Mouse (Mus musculus) kidney, postnatal 0 days (tissue): ENCODE data around the gene Golga2. TPM values are rescaled to one million over a fixed set of nuclear protein-coding genes. Genes with fewer than 3 reads are reported as not detected.
A peak's percentile ranks its signal among the peaks of the same experiment; 100 is the strongest.

Experiments used
- ATAC-seq: fragments of 200-750 bp; cut with Nextera tagmentation; replicated peaks from 2 replicates; pipeline ENCODE4 v1.8.0; 2017; ENCODE audit warnings: low read depth, moderate number of reproducible peaks, moderate TSS enrichment, moderate library complexity; ENCODE audit not compliant: low FRiP score
- DNase-seq: peaks from one replicate; pipeline ENCODE4 v3.0.0-alpha.2; 2016; ENCODE audit warnings: low spot score
- H3K27ac ChIP-seq: fragments of 300-500 bp; sonication (generic); 2 replicates; pipeline ENCODE4 v1.5.1; 2014; ENCODE audit warnings: mild to moderate bottlenecking
- H3K27me3 ChIP-seq: fragments of 300-500 bp; sonication (generic); 2 replicates; pipeline ENCODE4 v1.6.1; 2014; ENCODE audit warnings: low read length, mixed read lengths; ENCODE audit not compliant: insufficient read depth
- H3K36me3 ChIP-seq: fragments of 300-500 bp; sonication (generic); 2 replicates; pipeline ENCODE4 v1.6.1; 2014; ENCODE audit warnings: low read length, mixed read lengths; ENCODE audit not compliant: insufficient read depth
- H3K4me1 ChIP-seq: fragments of 300-500 bp; sonication (generic); replicated peaks from 2 replicates; pipeline ENCODE4 v1.6.1; 2014; ENCODE audit warnings: antibody characterized with exemption, low read length, mixed read lengths; ENCODE audit not compliant: insufficient read depth
- H3K4me2 ChIP-seq: fragments of 300-500 bp; sonication (generic); 2 replicates; pipeline ENCODE4 v1.6.1; 2014; ENCODE audit warnings: mild to moderate bottlenecking, low read length, moderate library complexity, mixed read lengths
- H3K4me3 ChIP-seq: fragments of 300-500 bp; sonication (generic); replicated peaks from 2 replicates; pipeline ENCODE4 v1.5.1; 2014; ENCODE audit warnings: low read depth, low read length
- H3K9ac ChIP-seq: fragments of 300-500 bp; sonication (generic); 2 replicates; pipeline ENCODE4 v1.6.1; 2014; ENCODE audit warnings: low read depth, low read length
- H3K9me3 ChIP-seq: fragments of 300-500 bp; sonication (generic); replicated peaks from 2 replicates; pipeline ENCODE4 v1.6.1; 2016; ENCODE audit warnings: low read length, inconsistent platforms, mixed read lengths
- CTCF ChIP-seq: IDR thresholded peaks from 2 replicates; pipeline ENCODE4 v1.5.1; 2016; ENCODE audit warnings: antibody characterized with exemption, low read depth, mild to moderate bottlenecking, moderate library complexity
- WGBS: fragments of 180-500 bp; shearing (Covaris S2); extraction: QIAGEN DNeasy Blood & Tissue Kit; methylation state at CpG from one replicate; pipeline ENCODE4 v1.1.7; 2014; 5-methylcytosine and 5-hydroxymethylcytosine counted together
- polyA plus RNA-seq: library from polyadenylated mRNA; unstranded; fragments of >200 nt; fragmentation: Nextera tagmentation; extraction: Ambion mirVana; gene quantifications from 2 replicates; pipeline ENCODE4 v1.2.1, GENCODE M21; 2015

Gene Golga2
- polyA plus RNA-seq, 1 experiment from 2014 or later: 17.2 TPM

DNA sequence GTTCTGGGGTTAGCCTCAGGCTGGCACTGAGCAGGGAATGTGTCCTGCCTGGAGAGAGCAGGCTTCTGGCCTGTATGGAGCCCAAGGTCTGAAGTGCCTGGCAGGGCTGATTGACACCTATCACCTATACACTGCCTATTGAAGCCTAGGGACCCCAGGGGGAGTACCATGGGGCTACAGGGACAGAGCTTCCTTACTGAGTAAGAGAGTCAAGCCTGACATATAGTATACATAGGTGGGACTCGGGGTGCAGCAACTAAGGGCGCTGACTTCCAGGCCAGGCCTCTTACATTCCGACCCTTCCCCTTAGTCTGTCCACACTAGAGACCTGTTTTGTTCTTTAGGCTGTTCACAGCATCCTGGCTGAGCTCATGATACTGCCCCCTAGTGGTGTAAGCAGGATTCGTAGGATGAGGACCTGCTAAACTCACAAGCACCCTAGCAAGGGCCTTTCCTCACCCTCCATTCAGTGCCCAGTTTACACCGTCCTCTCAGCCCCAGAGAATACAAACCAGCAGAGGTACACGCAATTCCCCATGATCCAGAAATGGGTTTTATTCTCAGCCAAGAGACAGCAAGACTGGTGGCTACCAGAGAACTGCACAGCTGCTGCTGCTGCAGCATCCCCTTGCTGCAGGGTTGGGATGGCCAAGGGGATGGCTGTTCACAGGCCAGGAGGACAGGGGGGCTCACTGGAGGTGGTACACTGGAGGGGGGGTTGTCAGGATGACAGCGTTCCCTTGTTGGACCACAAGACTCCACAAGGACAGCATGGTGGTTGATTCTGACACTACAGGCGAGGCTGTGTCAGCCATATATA lies 21.0 kb downstream of the Golga2 start:
- 62% methylated on average over 8 of the region's 8 CpGs for WGBS
- ATAC-seq (no peak), DNase-seq (peak; percentile 57)

DNA sequence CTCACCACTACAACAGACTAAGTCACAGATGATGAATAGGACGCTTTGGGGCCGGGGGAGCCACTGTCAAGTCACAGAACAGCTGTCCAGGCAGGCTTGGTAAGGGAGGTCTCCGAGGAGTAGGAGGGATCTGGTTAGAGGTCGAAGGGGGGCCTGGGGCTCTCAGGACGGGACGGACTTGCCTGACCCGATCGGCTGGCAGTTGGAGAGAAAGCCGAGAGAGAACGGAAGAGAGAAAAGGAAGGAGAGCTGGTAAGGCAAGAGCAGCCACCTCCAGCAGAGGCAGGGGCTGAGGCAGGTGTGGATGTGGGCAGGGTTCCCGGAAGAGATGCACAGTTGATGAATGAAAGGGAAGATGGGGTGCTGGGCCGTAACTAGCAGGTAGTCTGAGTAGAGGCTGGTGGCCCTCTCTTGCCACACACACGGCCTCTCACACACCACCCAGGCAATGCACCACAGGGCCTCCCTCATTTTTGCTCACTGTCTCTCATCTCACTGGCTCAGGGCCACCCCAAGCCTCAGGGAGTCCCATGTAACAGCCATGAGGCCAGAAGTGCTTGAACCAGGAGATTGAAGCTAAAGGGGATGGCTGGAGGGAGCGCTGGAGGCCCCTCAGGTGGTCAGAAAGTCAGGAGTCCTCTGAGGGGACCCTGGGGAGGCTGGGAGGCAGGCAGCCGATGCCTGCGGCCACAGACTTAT lies 21.8 kb downstream of the Golga2 start:
- 85% methylated on average over 16 of the region's 16 CpGs for WGBS
- no peaks in the 10 kb centered on the region for H3K27me3 ChIP-seq
- no peak for ATAC-seq

More for the DNA sequence above, 21.0 kb downstream of the Golga2 start:
- H3K4me2 ChIP-seq: no peak overlapping the region
- H3K4me1 ChIP-seq: peaks cover 12% of the 10 kb centered on the region
- no peak overlapping the region for H3K4me3 ChIP-seq
- no peak overlapping the region for H3K27ac ChIP-seq
- H3K27me3 ChIP-seq: no peaks in the 10 kb centered on the region
- H3K9ac ChIP-seq: no peak overlapping the region
- H3K9me3 ChIP-seq: no peaks in the 10 kb centered on the region
- H3K36me3 ChIP-seq: peaks cover 40% of the 10 kb centered on the region
- peak; percentile 81 for TF ChIP-seq CTCF

GRCm38 (mm10) chr2:32310096-32310845 lies 23.1 kb downstream of the Golga2 start:
- WGBS: 85% methylated on average over 18 of the region's 18 CpGs
- Histone ChIP-seq H3K9me3 (no peaks in the 10 kb centered on the region), H3K4me2 (no peak overlapping the region), H3K27ac (no peak overlapping the region), H3K27me3 (no peaks in the 10 kb centered on the region), H3K36me3 (peaks cover 21% of the 10 kb centered on the region), H3K9ac (no peak overlapping the region), H3K4me3 (no peak overlapping the region), H3K4me1 (peaks cover 12% of the 10 kb centered on the region)
- no peak for DNase-seq
- TF ChIP-seq CTCF: no peak
- ATAC-seq: no peak

More for the DNA sequence above, 21.8 kb downstream of the Golga2 start:
- Histone ChIP-seq H3K9ac (0 out of 2 replicates have a peak overlapping the region, but pooled peaks have one; percentile 3), H3K27ac (no peak overlapping the region), H3K4me1 (peaks cover 12% of the 10 kb centered on the region), H3K4me2 (no peak overlapping the region), H3K4me3 (no peak overlapping the region), H3K36me3 (peaks cover 31% of the 10 kb centered on the region), H3K9me3 (no peaks in the 10 kb centered on the region)
- DNase-seq: no peak
- no peak for TF ChIP-seq CTCF

DNA sequence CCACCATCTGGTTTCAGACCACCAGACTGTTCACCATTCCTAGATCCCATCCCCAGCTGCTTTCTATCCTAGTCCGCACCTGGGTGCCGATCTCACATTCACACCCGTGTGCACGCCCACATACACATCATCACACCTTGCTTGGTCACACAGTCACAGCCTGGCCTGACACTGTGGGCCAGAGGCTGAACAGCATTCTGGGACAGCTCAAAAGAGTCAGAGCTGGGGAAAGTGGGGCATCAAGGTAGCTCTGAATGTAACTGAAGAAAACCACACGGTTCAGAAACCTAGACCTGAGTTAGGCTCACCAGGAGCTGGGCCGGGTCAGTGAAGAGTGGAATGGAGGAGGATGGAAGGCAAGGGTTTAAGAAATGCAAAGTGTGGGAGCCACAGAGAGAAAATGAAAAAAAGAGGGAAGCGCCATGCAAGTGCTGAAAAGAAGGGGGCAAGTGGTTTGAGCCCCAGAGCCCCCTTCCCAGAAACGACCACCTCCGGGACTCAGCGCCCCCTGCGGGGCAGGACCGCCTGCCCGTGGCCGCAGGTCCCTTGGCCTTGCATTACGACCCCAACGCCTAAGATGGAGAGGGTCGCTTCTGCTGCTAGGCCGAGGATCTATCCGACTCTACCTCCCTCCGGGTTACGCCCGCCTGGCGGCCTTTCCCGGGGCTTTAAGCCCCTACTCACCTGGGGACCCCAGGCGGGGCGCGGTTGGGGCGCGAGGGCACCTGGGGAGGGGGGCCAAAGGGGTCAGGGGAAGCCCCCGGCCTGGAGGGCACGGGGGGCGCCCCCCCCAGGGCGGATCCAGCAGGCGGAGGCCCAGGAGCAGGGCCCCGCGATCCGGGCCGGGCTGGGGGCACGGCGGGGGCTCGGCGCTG lies 24.5 kb downstream of the Golga2 start:
- peak; percentile 7 for ATAC-seq
- H3K27ac ChIP-seq: no peak overlapping the region

GRCm38 (mm10) chr2:32312318-32312964 lies 25.3 kb downstream of the Golga2 start:
- DNase-seq (peak; percentile 94), ATAC-seq (peak; percentile 85)
- no peaks in the 10 kb centered on the region for H3K9me3 ChIP-seq
- no peak for TF ChIP-seq CTCF
- no peaks in the 10 kb centered on the region for H3K27me3 ChIP-seq
- H3K9ac ChIP-seq: peak overlapping the region; percentile 78
- H3K4me3 ChIP-seq: peak overlapping the region; percentile 71
- H3K4me1 ChIP-seq: peaks cover 23% of the 10 kb centered on the region
- H3K4me2 ChIP-seq: peak overlapping the region; percentile 100
- 3% methylated on average over 51 of the region's 56 CpGs for WGBS
- no peak overlapping the region for H3K27ac ChIP-seq
- peaks cover 3% of the 10 kb centered on the region; the same call in 1 of the 2 replicates for H3K36me3 ChIP-seq

More for the DNA sequence above, 24.5 kb downstream of the Golga2 start:
- Histone ChIP-seq H3K4me2 (peak overlapping the region; percentile 100), H3K4me3 (peak overlapping the region; percentile 71), H3K9me3 (no peaks in the 10 kb centered on the region), H3K27me3 (no peaks in the 10 kb centered on the region), H3K36me3 (peaks cover 7% of the 10 kb centered on the region; the same call in 1 of the 2 replicates), H3K4me1 (peaks cover 19% of the 10 kb centered on the region), H3K9ac (peak overlapping the region; percentile 78)
- peak; percentile 33; the same call in 1 of the 2 replicates for TF ChIP-seq CTCF
- 6% methylated on average over 42 of the region's 42 CpGs for WGBS
- no peak for DNase-seq
